Mouse (Mus musculus) ES-E14 (cell line): ENCODE measurements around the gene Kif7. TPM values are rescaled to one million over a fixed set of nuclear protein-coding genes. Genes with fewer than 3 reads are reported as not detected.

Experiments
- DNase-seq: peaks from one replicate; pipeline ENCODE4 v3.0.0-alpha.2; 2013; ENCODE audit warnings: low read depth, low spot score
- H3K27ac ChIP-seq: 2 replicates; pipeline ENCODE4 v1.5.1; 2012; ENCODE audit warnings: low read depth, mild to moderate bottlenecking, low read length, moderate library complexity, mixed read lengths; ENCODE audit not compliant: poor library complexity, insufficient read depth, severe bottlenecking
- H3K36me3 ChIP-seq: 2 replicates; pipeline ENCODE4 v1.6.1; 2012; ENCODE audit warnings: mild to moderate bottlenecking, low read length, moderate library complexity, mixed read lengths; ENCODE audit not compliant: control insufficient read depth, poor library complexity, insufficient read depth, severe bottlenecking
- H3K4me1 ChIP-seq, 2 experiments: fragments of 150-350 bp in 1 of 2; sonication (generic) in 1 of 2; 2 replicates each; pipeline ENCODE4 v1.6.1; 2012; ENCODE audit warnings: low read length in 2 of 2, mild to moderate bottlenecking in 1 of 2, mixed read lengths in 1 of 2; ENCODE audit not compliant: control insufficient read depth in 2 of 2, insufficient read depth in 2 of 2, poor library complexity in 1 of 2
- H3K4me3 ChIP-seq, 2 experiments: fragments of 150-350 bp in 1 of 2; sonication (generic) in 1 of 2; 2 replicates each; pipeline ENCODE4 v1.5.1; 2012; ENCODE audit warnings: low read length in 2 of 2, low read depth in 1 of 2, mild to moderate bottlenecking in 1 of 2, mixed read lengths in 1 of 2; ENCODE audit not compliant: insufficient read depth in 1 of 2, poor library complexity in 1 of 2, severe bottlenecking in 1 of 2
- H3K9ac ChIP-seq: 2 replicates; pipeline ENCODE4 v1.6.1; 2012; ENCODE audit warnings: low read depth, mild to moderate bottlenecking, low read length, mixed read lengths; ENCODE audit not compliant: poor library complexity, insufficient read depth, severe bottlenecking
- H3K9me3 ChIP-seq: fragments of 150-350 bp; sonication (generic); 2 replicates; pipeline ENCODE4 v1.6.1; 2012; ENCODE audit warnings: low read depth, mild to moderate bottlenecking, low read length; ENCODE audit not compliant: control insufficient read depth, insufficient read depth
- CHD2 ChIP-seq: IDR thresholded peaks from 2 replicates; pipeline ENCODE4 v1.6.1; 2014; ENCODE audit warnings: mild to moderate bottlenecking, low read depth, low read length, inconsistent platforms
- HCFC1 ChIP-seq: IDR thresholded peaks from 2 replicates; pipeline ENCODE4 v1.6.1; 2012; ENCODE audit warnings: low read length, inconsistent platforms, borderline replicate concordance; ENCODE audit not compliant: insufficient read depth
- MAFK ChIP-seq: IDR thresholded peaks from 2 replicates; pipeline ENCODE4 v1.6.1; 2014; ENCODE audit warnings: mild to moderate bottlenecking, low read depth, low read length, inconsistent platforms; ENCODE audit not compliant: insufficient read depth
- ZC3H11A ChIP-seq: IDR thresholded peaks from 2 replicates; pipeline ENCODE4 v1.6.1; 2012; ENCODE audit warnings: low read depth, mild to moderate bottlenecking, inconsistent platforms, low read length, borderline replicate concordance
- ZNF384 ChIP-seq: IDR thresholded peaks from 2 replicates; pipeline ENCODE4 v1.6.1; 2012; ENCODE audit warnings: low read depth, low read length, inconsistent platforms
- in situ Hi-C, 2 experiments: fragments of 600-800 bp; cut with MboI; formaldehyde crosslinking; loops; one replicate each; pipeline ENCODE4 v1.15.1; 2025; ENCODE audit warnings: low sequenced_read_pairs in 2 of 2, inconsistent platforms in 1 of 2; ENCODE audit not compliant: unreplicated experiment in 2 of 2
- total RNA-seq: library from RNA; depleted of rRNA; stranded (reverse); fragments of 300-350 nt; gene quantifications from 2 replicates; pipeline ENCODE4 v1.2.3, GENCODE M21; 2012

Kif7 gene
- total RNA-seq, 1 experiment: 9.2 TPM

DNA sequence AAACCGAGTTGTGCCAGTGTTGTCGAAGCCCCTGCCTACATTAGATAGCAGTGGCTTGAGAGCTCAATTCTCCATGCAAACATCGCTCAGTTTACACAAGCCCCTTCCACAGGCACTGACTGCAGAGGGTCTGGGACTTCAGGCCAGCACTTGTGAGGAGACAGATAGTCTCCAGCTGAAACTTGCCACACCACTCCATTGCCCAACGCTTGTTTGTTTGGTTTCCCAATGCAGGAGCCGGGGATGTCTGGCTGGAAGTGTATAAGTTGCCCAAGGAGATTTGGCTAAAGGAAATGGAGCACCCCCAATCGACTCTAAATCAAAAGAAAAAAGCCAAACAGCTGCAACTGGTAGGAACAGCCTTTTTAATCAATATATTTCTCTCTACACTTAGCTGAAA, 42.7 kb upstream of the Kif7 start:
- no peaks in the 10 kb centered on the region for H3K9me3 ChIP-seq
- no peak for DNase-seq
- no peak overlapping the region for H3K27ac ChIP-seq
- H3K4me3 ChIP-seq: no peak overlapping the region
- TF ChIP-seq ZNF384 (no peak), ZC3H11A (no peak), CHD2 (no peak), MAFK (no peak), HCFC1 (no peak)
- H3K36me3 ChIP-seq: no peaks in the 10 kb centered on the region
- in situ Hi-C loops: no loop called here
- no peaks in the 10 kb centered on the region for H3K4me1 ChIP-seq
- no peak overlapping the region for H3K9ac ChIP-seq

DNA sequence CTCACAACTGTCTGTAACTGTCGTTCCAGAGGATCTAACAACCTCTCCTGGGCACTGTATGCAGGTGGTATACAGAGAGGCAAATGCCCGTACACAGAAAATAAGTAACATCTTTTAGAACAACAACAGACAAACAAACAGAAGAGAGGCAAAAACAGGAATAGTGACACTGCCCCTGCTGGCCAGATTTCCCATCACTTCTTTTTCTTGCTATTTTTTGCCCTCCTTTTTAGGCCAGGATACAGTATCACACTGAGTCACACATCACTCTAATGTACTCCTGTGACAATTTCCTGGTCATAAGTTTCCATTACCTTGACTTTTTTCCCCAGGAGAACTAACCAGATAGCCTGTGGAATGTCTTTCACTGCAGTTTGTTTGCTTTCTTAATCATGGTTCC, 40.8 kb upstream of the Kif7 start:
- Histone ChIP-seq H3K4me3 (no peak overlapping the region), H3K9ac (no peak overlapping the region), H3K4me1 (no peaks in the 10 kb centered on the region), H3K9me3 (no peaks in the 10 kb centered on the region), H3K27ac (no peak overlapping the region), H3K36me3 (no peaks in the 10 kb centered on the region)
- TF ChIP-seq ZNF384 (no peak), ZC3H11A (no peak), MAFK (no peak), CHD2 (no peak), HCFC1 (no peak)
- in situ Hi-C loops: no loop called here
- DNase-seq: no peak

DNA sequence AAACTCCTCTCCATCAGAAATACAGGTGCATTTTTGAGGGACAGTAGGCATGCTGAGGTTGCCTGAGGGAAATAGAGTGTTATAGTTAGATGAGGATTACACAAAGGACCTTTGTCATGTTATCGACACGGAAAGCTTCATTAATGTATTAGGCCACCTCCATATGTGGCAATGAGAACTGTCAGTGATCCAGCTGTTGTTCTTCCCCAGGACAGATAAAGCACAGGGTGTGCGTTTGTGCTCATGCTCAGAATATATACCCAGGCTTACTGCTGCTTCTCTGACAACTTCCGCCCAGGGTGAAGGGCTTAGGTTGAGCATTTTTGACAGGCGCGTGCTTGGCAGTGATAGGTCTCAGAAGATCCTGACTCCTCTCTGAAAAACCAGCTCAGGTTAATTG, 34.0 kb upstream of the Kif7 start:
- Histone ChIP-seq H3K9ac (no peak overlapping the region), H3K4me1 (no peaks in the 10 kb centered on the region), H3K36me3 (no peaks in the 10 kb centered on the region), H3K9me3 (no peaks in the 10 kb centered on the region), H3K4me3 (no peak overlapping the region), H3K27ac (no peak overlapping the region)
- TF ChIP-seq ZNF384: no peak
- TF ChIP-seq CHD2: no peak
- TF ChIP-seq MAFK: no peak
- TF ChIP-seq HCFC1: no peak
- TF ChIP-seq ZC3H11A: no peak
- in situ Hi-C loops: no loop called here
- DNase-seq: no peak

DNA sequence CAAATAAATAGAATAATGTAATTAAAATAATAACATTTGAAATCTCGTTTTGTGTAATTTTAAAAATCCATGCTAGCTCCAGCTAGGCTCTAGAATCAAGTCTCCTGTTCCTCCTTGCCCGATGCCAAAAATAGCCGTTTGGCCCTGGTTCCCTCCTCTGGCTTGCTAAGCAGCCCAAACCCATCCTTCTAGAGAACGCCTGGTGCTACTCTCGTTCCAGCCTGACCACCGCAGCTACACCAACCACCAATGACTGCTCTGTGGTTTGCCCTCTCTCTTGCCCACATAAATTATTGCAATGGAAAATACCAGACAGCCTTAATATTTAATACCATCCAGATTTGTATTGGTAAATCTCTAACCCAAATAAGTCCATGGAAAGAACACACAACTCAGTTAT, 32.1 kb upstream of the Kif7 start:
- no peaks in the 10 kb centered on the region for H3K4me1 ChIP-seq
- no peak overlapping the region for H3K27ac ChIP-seq
- no peak for TF ChIP-seq ZC3H11A
- TF ChIP-seq ZNF384: no peak
- TF ChIP-seq HCFC1: no peak
- no peak for TF ChIP-seq MAFK
- TF ChIP-seq CHD2: no peak
- no peaks in the 10 kb centered on the region for H3K36me3 ChIP-seq
- no peak overlapping the region for H3K4me3 ChIP-seq
- H3K9me3 ChIP-seq: no peaks in the 10 kb centered on the region
- no peak overlapping the region for H3K9ac ChIP-seq
- no peak for DNase-seq
- in situ Hi-C loops: no loop called here

DNA sequence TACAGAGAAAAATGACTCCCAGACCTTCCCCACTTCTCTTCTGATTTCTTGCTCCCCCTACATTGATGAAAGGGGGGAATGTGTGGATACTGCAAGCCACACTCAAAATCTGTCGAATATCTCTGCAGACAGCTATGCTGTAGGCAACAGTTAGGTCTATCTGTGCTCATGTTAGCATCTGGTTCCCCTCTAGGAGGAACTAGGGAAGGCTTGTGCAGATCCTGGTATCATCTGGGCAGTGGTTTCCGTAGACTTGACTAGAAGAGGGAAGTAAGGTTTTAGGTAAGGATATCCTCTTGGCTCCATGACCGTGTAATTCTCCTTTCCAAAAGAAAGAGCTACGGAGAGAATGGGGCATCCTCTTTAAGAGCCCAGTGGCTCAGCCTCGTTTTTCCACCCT, 29.1 kb upstream of the Kif7 start:
- no peak for DNase-seq
- TF ChIP-seq ZNF384: no peak
- no peak for TF ChIP-seq MAFK
- TF ChIP-seq ZC3H11A: no peak
- no peak for TF ChIP-seq HCFC1
- TF ChIP-seq CHD2: no peak
- in situ Hi-C loops: no loop called here
- no peak overlapping the region for H3K27ac ChIP-seq
- H3K9me3 ChIP-seq: no peaks in the 10 kb centered on the region
- no peak overlapping the region for H3K9ac ChIP-seq
- H3K36me3 ChIP-seq: no peaks in the 10 kb centered on the region
- no peaks in the 10 kb centered on the region for H3K4me1 ChIP-seq
- no peak overlapping the region for H3K4me3 ChIP-seq
